Mouse (Mus musculus) brain, embryonic 14.5 days (tissue): Measurements from ENCODE around the gene Grpel1. TPM values are rescaled to one million over a fixed set of nuclear protein-coding genes. Genes with fewer than 3 reads are reported as not detected.

Experiments used
- DNase-seq: peaks from one replicate; pipeline ENCODE4 v3.0.0-alpha.2; 2011; ENCODE audit warnings: low read depth
- CTCF ChIP-seq: fragments of 200-500 bp; IDR thresholded peaks from 2 replicates; pipeline ENCODE4 v1.5.1; 2012; ENCODE audit warnings: inconsistent platforms, mild to moderate bottlenecking, moderate library complexity, borderline replicate concordance; ENCODE audit not compliant: insufficient read depth, insufficient read length; ENCODE audit errors: extremely low read depth
- POLR2A ChIP-seq: fragments of 200-500 bp; IDR thresholded peaks from 2 replicates; pipeline ENCODE4 v1.6.1; 2012; ENCODE audit warnings: mild to moderate bottlenecking, inconsistent platforms, borderline replicate concordance; ENCODE audit not compliant: poor library complexity, insufficient read depth, insufficient read length, severe bottlenecking; ENCODE audit errors: extremely low read depth
- polyA plus RNA-seq: library from polyadenylated mRNA; depleted of rRNA; stranded (reverse); fragments of >200 nt; gene quantifications from 2 replicates; pipeline ENCODE4 v1.2.3, GENCODE M21; 2012

Grpel1 gene
- polyA plus RNA-seq, 1 experiment: 21.4 TPM

DNA sequence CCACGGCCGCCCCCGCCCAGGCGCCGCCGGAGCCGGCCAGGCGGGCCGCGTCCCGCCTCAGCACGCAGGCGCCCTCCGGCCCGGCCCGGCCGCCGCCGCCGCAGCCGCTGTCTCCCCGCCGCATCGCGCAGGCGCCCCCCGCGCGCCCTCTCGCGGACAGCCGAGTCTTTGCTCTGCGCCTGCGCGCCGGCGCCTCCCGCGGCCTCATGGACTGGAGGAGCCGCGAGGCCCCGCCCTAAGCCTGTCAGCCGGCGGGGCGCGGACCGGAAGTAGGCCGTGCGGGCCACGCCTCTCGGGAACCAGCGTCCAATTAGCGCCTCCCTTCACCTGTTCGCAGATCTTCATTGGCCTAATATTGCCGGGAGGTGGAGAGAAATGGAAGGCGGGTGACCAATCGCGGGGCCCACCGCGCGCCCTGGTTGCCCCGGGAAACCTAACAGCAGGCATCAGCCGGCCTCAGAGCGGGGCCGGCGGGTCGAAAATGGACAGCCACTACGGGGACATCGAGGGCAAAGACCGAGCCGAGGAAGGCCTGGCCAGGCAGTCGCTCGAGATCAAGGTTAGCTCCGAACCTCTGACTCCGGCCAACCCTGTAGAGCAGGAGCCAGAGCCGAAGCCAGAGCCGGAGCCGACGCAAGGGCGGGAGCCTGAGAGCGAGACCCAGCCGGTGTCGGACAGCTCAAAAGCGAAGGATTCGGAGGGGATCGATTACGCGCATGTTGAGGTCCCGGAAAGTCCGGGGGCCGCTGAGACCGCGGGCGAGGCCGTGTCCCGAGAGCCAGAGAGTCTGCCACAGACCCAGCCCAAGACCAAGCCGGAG lies 19.6 kb downstream of the Grpel1 start, which contains the start of the genes Tada2b and Ccdc96:
TSS of gene Tada2b (minus strand) at position 115 of the 820 bp plus-strand sequence.
TSS of gene Ccdc96 (plus strand) at position 418 of the 820 bp plus-strand sequence.
- 0 out of 2 replicates have a peak, but pooled peaks have one; percentile 32 for TF ChIP-seq POLR2A
- peak; percentile 49; the same call in 1 of the 2 replicates for TF ChIP-seq CTCF
- DNase-seq: peak; percentile 100

DNA sequence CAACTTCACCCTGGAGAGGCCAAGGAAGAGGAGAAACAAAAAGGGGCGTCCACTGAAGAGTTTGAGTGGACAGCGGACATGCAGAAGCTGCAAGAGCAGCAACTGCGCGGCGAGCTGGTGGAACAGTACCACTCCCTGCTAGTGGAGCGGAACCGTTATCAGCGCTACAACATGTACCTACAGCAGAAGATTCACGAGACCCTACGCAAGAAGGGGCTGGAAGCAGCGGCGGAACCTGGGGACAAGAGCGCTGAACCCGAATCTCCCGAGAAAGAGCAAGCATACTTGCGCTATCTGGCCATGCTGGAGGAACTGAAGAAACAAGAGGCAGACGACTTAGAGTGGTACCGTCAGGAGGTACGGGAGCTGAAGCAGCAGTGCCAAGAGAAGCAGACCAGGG lies 20.5 kb downstream of the Grpel1 start:
- no peak for DNase-seq
- TF ChIP-seq POLR2A (no peak), CTCF (no peak)

DNA sequence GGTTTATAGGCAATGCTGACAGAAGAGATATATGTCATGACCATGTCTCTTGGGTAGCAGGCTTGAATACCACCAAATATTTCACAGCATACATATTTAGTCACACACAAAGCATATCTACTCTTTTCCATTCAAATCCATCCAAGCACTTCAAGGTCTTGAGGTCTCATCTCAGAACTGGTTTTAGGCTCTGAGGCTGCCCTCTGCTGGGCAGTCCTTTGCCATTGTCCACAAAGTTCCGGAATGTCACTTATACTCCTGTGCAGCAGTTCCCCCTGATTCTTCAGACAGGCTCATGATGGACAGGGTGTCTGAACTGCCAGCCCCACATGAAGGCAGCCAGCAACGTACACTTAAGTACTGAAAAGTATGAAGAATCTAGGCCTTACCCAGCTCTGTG lies 24.4 kb downstream of the Grpel1 start:
- peak; percentile 54 for DNase-seq
- TF ChIP-seq CTCF: peak; percentile 65; the same call in 1 of the 2 replicates
- TF ChIP-seq POLR2A: no peak

DNA sequence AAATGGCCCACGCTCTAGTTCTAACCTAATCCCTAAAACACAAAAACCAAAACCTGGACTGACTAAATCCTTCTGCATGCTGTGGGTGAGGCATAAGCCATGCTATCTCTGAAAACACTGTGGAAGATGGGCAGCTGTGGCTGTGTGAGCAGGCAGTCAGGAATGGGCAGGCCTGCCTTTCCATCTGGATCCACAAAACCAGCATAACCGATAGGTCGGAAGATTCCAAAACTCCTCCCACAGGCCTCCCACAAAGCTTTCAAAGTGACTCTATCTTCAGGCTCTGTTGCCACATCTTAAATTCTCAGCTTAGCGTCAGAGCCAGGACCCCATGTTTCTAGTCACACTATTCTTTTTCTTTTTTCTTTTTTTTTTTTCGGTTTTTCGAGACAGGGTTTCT lies 29.1 kb downstream of the Grpel1 start:
- DNase-seq: no peak

DNA sequence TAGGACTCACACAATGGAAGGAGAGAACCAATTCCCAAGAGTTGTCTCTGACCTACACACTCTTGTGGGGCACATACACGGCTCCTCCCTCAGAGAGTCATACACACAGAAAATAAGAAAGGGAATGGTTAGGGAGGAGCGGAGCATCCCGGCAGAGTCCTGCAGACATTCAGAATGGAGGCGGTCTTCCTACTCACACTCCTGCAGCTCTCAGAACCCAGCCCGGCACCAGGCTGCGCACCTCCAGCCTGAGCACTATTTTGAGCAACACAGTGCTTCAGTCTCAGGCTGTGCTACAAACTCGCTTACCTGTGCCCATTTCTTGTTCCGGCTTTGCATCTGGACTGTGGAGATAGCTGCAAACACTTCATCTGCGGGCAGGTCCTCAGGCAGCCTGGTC lies 29.9 kb downstream of the Grpel1 start:
- DNase-seq: no peak
- TF ChIP-seq CTCF (no peak), POLR2A (no peak)

More for the DNA sequence above, 29.1 kb downstream of the Grpel1 start:
- TF ChIP-seq CTCF (no peak), POLR2A (no peak)

DNA sequence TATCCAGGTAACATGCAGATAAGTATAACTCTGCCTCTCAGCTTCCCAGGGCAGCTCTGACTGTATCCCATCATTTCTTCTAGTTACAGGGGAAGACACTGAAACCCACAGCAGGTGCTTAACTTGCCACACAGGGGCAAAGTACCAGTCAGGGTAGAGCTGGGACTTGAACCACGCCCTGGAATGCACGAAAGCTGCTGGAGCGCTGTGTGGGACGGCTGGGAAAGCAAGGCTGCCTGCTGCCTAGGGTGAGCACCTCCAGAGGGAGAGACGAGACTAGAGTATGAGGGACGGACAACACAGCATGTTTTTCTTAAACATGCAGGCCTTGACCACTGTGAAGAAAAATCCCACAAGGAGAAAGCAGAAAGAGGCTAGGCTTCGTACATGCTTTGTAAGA lies 40.4 kb downstream of the Grpel1 start:
- no peak for TF ChIP-seq CTCF
- TF ChIP-seq POLR2A: no peak

DNA sequence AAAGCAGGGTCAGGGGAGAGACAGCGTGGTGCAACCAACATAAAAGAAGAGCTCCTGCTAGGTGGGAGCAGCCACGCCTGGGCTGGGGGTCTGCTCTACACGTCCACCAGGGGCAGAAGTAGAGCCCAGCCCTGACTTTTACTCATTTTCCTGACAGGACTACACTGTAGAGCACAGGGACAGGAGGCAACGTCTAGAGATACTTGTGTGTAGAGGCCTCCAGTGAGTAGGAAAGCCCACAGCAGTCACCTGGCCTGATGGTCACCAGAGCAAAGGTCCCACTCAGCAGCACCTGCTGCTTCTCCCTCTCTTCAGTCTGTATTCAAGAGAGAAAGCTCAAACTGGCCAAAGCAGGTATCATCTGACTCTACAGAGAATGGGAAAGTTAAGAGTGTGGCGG lies 40.8 kb downstream of the Grpel1 start:
- no peak for DNase-seq
- TF ChIP-seq CTCF (no peak), POLR2A (no peak)

More for the DNA sequence above, 40.4 kb downstream of the Grpel1 start:
- DNase-seq: no peak

DNA sequence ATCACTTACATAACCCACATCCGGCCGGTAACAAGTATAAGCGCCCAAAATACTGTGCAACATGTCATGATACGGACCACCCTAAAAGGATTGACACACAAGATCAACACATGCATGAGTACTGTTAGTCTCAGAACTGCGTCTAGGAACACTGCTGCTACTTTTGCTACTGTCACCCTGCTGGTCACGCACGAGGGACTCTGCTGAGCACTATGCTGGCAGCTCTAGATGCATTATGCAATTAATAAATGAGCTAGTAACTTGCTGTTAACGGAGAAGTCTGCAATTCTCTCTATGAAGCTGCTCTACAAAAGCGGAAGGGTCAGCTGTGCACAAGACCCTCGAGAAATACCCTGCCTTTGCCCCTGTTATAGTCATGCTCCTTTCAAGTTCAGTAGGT lies 43.6 kb downstream of the Grpel1 start:
- DNase-seq: no peak
- TF ChIP-seq CTCF (no peak), POLR2A (no peak)

DNA sequence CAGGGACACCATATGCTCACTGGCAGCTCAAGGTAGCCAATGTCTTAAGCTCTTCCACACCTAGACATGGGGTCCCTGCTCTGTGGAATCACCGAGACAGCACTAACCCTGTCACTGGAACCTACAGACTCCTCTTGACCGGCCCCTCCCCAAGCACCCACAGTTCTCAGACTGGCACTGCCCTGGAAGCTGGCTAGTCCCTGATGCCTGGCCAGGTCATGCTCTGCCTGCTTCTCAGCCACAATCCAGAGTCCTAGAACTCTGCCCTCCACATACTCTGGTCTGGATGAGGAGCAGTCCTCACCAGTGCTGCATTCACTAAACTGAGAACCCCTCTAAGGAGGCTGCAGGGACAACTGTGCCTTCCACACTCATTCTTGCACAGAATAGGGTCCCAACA lies 46.2 kb downstream of the Grpel1 start:
- TF ChIP-seq POLR2A: no peak
- no peak for TF ChIP-seq CTCF
- no peak for DNase-seq

DNA sequence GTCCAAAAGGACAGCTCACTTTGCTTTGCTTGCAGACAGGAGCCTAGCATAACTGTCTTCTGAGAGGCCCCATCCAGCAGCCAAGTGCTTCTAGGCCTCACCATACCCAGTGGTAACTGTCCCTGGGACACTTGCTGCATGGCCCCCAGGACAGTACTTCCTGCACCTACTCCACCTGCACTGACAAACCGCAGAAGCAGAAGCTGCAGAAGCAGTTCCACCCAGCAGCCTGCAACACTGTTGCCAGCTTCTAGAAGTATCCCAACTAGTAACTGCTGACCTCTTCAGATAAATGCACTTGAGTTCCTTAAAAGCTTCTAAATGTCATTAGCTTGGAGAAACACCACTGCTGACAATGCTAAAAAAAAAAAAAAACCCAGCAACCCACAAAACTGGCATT lies 50.3 kb downstream of the Grpel1 start:
- no peak for DNase-seq
- TF ChIP-seq POLR2A (no peak), CTCF (no peak)

DNA sequence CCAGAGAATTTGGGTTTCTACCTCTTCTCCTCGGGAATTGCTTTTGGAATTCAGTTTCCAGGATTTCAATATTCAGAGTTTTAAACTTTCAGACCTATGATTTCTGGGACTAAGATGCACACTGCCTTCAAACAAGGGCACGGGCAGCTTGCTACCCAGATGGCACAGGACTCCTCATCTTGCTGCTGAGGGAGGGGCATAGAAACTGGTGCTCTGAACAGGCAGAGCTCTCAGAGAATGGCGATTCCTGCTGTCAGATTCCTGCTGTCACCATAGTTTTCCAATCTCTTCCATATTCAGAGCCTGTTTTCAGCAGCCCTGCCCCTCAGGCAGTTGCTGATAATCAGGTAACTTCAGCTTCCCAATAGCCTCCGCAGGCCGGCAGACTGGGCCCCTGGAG lies 50.8 kb downstream of the Grpel1 start:
- peak; percentile 2 for DNase-seq
- TF ChIP-seq CTCF (no peak), POLR2A (no peak)

DNA sequence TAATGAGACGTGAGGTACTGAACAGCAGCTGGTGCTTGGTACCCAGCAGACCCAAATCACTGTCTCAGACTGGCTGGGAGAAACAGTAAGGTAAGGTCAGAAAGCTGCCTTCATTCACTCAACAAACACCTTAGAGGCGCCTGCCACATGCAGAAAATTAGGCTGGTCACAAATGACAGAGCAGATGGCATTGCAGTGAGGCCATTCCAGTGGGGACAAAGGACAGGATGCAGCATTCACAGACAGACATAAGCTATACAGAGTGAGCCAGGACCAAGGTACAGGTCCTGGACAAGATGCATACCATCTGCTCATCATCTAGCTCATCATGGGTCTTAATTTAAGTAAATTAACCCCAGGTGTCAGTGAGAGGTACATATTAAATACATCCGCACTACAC lies 52.8 kb downstream of the Grpel1 start:
- TF ChIP-seq CTCF (no peak), POLR2A (no peak)
- DNase-seq: no peak
